Mouse (Mus musculus): Measurements from ENCODE around the gene Habp4. TPM values are rescaled to one million over a fixed set of nuclear protein-coding genes. Genes with fewer than 3 reads are reported as not detected.

Habp4 gene
- polyA plus RNA-seq, 1 experiment from 2014 or later = 28.4 TPM

DNA sequence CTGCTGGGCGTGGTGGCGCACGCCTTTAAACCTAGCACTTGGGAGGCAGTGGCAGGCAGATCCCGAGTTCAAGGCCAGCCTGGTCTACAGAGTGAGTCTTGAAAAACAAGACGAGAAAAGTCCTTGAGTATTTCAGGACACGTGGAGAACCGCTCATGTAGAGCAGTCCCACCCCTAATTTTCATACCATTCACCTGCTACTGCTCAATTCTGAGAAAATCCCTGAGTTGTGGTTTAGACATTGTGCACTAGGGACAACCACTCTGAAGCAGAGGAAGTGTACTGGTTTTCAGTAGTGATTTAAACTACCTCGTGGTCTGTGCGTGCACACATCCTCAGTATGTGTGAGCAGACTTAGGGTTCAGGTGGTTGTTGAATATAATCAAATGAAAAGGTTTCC, 24.0 kb downstream of the Habp4 start:
- H3K9ac ChIP-seq (replicated peaks; ENCODE audit: low read length) = no peak overlapping the region
- ATAC-seq (ENCODE audit: low FRiP score, low TSS enrichment) = no peak
- H3K27ac ChIP-seq (ENCODE audit: low read length) = no peak overlapping the region
- H3K27me3 ChIP-seq (ENCODE audit: insufficient read depth, low read length) = no peaks in the 10 kb centered on the region
- H3K4me1 ChIP-seq (ENCODE audit: insufficient read depth, low read length) = no peaks in the 10 kb centered on the region
- H3K36me3 ChIP-seq (ENCODE audit: insufficient read depth, low read length) = peaks cover 18% of the 10 kb centered on the region
- H3K4me2 ChIP-seq (replicated peaks; ENCODE audit: low read depth, low read length) = no peak overlapping the region
- WGBS = 91% methylated on average over 9 of the region's 9 CpGs
- no peaks in the 10 kb centered on the region for H3K9me3 ChIP-seq (ENCODE audit: low read length)
- no peak overlapping the region for H3K4me3 ChIP-seq (ENCODE audit: low read length)

DNA sequence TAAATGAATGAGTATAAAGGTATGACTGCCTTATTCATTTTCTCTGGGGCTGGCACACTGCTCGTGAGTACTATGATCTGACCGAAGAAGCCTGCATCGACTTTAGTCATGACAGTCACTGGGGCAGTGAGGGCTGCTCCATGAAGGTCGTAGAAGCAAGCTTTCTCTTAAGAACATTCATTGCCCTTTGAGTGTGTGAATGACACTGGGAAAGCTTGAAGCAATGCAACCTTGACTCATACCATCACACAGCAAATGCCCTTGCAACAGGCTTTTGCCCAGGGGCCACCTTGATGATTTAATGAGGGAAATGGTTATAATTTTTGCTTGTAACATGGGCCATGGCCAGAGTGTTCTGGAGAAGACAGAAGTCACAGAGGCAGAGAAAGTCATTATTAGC, 24.9 kb downstream of the Habp4 start:
- Histone ChIP-seq H3K9me3 (ENCODE audit: low read length) (no peaks in the 10 kb centered on the region), H3K27ac (ENCODE audit: low read length) (no peak overlapping the region), H3K4me3 (ENCODE audit: low read length) (no peak overlapping the region), H3K4me2 (replicated peaks; ENCODE audit: low read depth, low read length) (no peak overlapping the region), H3K36me3 (ENCODE audit: insufficient read depth, low read length) (peaks cover 18% of the 10 kb centered on the region), H3K9ac (replicated peaks; ENCODE audit: low read length) (no peak overlapping the region), H3K27me3 (ENCODE audit: insufficient read depth, low read length) (no peaks in the 10 kb centered on the region), H3K4me1 (ENCODE audit: insufficient read depth, low read length) (no peaks in the 10 kb centered on the region)
- WGBS = 90% methylated on average over 4 of the region's 4 CpGs
- no peak for ATAC-seq (ENCODE audit: low FRiP score, low TSS enrichment)

GRCm38 (mm10) chr13:64187065-64187464, 25.4 kb downstream of the Habp4 start:
- H3K4me3 ChIP-seq (ENCODE audit: low read length) = no peak overlapping the region
- H3K27me3 ChIP-seq (ENCODE audit: insufficient read depth, low read length) = no peaks in the 10 kb centered on the region
- no peaks in the 10 kb centered on the region for H3K4me1 ChIP-seq (ENCODE audit: insufficient read depth, low read length)
- H3K9me3 ChIP-seq (ENCODE audit: low read length) = no peaks in the 10 kb centered on the region
- 0 out of 2 replicates have a peak, but pooled peaks have one; percentile 42 for ATAC-seq (ENCODE audit: low FRiP score, low TSS enrichment)
- H3K4me2 ChIP-seq (replicated peaks; ENCODE audit: low read depth, low read length) = no peak overlapping the region
- no peak overlapping the region for H3K9ac ChIP-seq (replicated peaks; ENCODE audit: low read length)
- H3K27ac ChIP-seq (ENCODE audit: low read length) = no peak overlapping the region
- peaks cover 18% of the 10 kb centered on the region for H3K36me3 ChIP-seq (ENCODE audit: insufficient read depth, low read length)

DNA sequence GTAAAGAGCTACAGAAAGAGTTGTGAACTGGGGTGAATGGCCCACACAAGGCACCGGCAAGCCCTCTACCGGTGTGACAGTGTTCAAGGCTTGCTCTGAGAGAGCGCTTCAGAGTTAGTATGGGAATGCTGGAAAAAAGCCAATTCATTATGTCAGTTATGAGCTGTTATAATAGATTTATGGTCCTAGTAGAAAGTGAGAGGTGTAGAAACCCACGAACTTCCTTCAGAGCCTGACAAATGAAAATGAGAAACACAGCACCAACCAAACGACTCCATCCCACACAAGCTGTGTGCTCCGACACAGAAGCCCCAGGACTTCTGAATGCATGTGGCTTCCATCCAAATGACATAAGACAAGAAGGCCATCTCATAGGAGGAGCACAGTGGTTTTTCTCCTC, 36.3 kb downstream of the Habp4 start:
- Histone ChIP-seq H3K9ac (replicated peaks; ENCODE audit: low read length) (no peak overlapping the region), H3K4me2 (replicated peaks; ENCODE audit: low read depth, low read length) (no peak overlapping the region), H3K9me3 (ENCODE audit: low read length) (no peaks in the 10 kb centered on the region), H3K27ac (ENCODE audit: low read length) (no peak overlapping the region), H3K4me3 (ENCODE audit: low read length) (no peak overlapping the region), H3K27me3 (ENCODE audit: insufficient read depth, low read length) (no peaks in the 10 kb centered on the region), H3K4me1 (ENCODE audit: insufficient read depth, low read length) (no peaks in the 10 kb centered on the region), H3K36me3 (ENCODE audit: insufficient read depth, low read length) (peaks cover 4% of the 10 kb centered on the region; the same call in 1 of the 2 replicates)
- WGBS = 71% methylated on average over 6 of the region's 6 CpGs
- ATAC-seq (ENCODE audit: low FRiP score, low TSS enrichment) = no peak

DNA sequence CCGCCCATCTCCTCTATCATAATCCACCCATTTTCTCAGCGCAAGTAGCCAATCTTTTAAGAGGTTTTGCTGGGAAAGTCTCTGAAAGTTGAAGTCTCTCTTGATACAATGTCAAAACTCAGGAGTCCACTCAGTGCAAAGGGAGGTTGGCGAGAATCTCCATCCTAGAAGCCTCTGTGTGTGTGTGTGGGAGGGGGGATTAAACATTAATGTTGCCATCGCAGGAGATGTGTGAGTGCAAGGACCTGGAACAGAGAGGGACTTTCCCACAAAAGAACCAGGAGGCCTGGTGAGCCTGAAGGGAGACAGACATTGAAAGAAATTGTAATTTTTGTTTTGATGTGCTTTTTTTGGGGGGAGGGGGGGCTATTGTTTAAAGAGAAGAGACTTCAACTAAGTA, 36.7 kb downstream of the Habp4 start:
- Histone ChIP-seq H3K4me3 (ENCODE audit: low read length) (no peak overlapping the region), H3K27me3 (ENCODE audit: insufficient read depth, low read length) (no peaks in the 10 kb centered on the region), H3K4me1 (ENCODE audit: insufficient read depth, low read length) (no peaks in the 10 kb centered on the region), H3K4me2 (replicated peaks; ENCODE audit: low read depth, low read length) (no peak overlapping the region), H3K27ac (ENCODE audit: low read length) (no peak overlapping the region), H3K9ac (replicated peaks; ENCODE audit: low read length) (no peak overlapping the region), H3K36me3 (ENCODE audit: insufficient read depth, low read length) (peaks cover 4% of the 10 kb centered on the region; the same call in 1 of the 2 replicates), H3K9me3 (ENCODE audit: low read length) (no peaks in the 10 kb centered on the region)
- 80% methylated on average over 4 of the region's 4 CpGs for WGBS
- ATAC-seq (ENCODE audit: low FRiP score, low TSS enrichment) = peak; percentile 83; the same call in 1 of the 2 replicates

DNA sequence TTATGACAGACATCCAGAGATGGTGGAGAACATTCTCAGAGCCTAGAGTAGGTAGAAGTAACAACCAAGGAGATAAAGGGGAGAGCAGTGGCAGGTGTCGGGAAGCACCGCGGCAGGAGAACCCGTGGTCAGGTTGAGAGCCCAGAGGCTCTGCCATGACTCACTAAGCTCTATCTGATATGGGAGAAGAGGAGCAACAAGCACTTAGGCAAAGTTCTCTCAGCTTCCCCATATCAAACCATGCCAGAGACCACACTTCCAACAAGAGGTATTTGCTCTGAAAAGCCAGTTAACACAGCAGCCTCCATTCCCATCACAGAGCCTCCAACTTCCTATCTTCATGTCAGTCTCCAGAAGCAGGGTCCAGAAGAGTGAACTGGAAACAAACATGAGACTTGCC, 39.3 kb downstream of the Habp4 start:
- Histone ChIP-seq H3K9ac (replicated peaks; ENCODE audit: low read length) (no peak overlapping the region), H3K27ac (ENCODE audit: low read length) (no peak overlapping the region), H3K9me3 (ENCODE audit: low read length) (no peaks in the 10 kb centered on the region), H3K27me3 (ENCODE audit: insufficient read depth, low read length) (no peaks in the 10 kb centered on the region), H3K4me1 (ENCODE audit: insufficient read depth, low read length) (no peaks in the 10 kb centered on the region), H3K4me2 (replicated peaks; ENCODE audit: low read depth, low read length) (no peak overlapping the region), H3K36me3 (ENCODE audit: insufficient read depth, low read length) (peaks cover 2% of the 10 kb centered on the region; the same call in 1 of the 2 replicates), H3K4me3 (ENCODE audit: low read length) (no peak overlapping the region)
- ATAC-seq (ENCODE audit: low FRiP score, low TSS enrichment) = no peak
- WGBS = 93% methylated on average over 4 of the region's 4 CpGs

DNA sequence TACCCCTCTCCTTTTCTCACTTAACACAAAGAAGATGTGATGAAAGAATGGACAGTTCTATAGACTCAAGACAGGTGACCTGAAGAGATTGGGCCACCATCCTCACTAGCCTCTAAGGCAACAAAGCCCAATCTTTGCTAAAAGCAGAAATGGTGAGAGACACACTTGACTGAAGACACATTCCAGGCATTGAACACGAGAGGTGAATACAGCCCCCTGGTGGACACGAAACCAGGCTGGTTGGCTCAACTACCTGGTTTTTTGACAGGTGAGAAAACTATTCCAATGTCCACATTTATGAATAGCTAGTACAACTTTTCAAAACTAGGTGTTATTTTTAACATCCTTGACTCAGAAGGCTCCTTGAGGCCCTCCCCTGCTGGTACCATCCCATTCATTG, 43.1 kb downstream of the Habp4 start:
- no peaks in the 10 kb centered on the region for H3K36me3 ChIP-seq (ENCODE audit: insufficient read depth, low read length)
- H3K4me1 ChIP-seq (ENCODE audit: insufficient read depth, low read length) = no peaks in the 10 kb centered on the region
- H3K27me3 ChIP-seq (ENCODE audit: insufficient read depth, low read length) = no peaks in the 10 kb centered on the region
- no peak overlapping the region for H3K4me3 ChIP-seq (ENCODE audit: low read length)
- no peaks in the 10 kb centered on the region for H3K9me3 ChIP-seq (ENCODE audit: low read length)
- no peak overlapping the region for H3K9ac ChIP-seq (replicated peaks; ENCODE audit: low read length)
- no peak overlapping the region for H3K27ac ChIP-seq (ENCODE audit: low read length)
- no peak for ATAC-seq (ENCODE audit: low FRiP score, low TSS enrichment)
- no peak overlapping the region for H3K4me2 ChIP-seq (replicated peaks; ENCODE audit: low read depth, low read length)
- 66% methylated on average over 2 of the region's 2 CpGs for WGBS

GRCm38 (mm10) chr13:64205186-64205585, 43.6 kb downstream of the Habp4 start:
- ATAC-seq (ENCODE audit: low FRiP score, low TSS enrichment) = peak; percentile 72
- WGBS = 39% methylated on average over 2 of the region's 2 CpGs
- no peak overlapping the region for H3K4me2 ChIP-seq (replicated peaks; ENCODE audit: low read depth, low read length)

DNA sequence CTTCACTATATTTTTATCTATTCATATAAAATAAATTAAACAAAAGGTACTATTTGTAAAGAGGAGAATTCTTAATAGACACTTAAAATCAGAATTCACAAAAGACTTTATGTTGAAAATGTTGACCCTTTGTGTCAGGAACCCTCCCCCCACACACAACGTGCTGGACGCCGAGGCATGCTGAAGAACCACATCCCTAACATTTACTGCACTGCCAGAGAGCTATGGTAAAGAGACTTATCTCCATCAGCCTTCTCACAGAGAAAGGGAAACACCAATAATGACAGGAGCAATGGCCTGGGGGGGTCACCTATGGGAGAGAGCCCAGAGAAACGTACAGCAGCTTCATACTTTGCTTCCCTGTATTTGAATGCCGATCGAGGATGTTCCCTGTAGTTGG, 46.5 kb downstream of the Habp4 start:
- Histone ChIP-seq H3K9ac (replicated peaks; ENCODE audit: low read length) (no peak overlapping the region), H3K4me3 (ENCODE audit: low read length) (no peak overlapping the region), H3K4me2 (replicated peaks; ENCODE audit: low read depth, low read length) (no peak overlapping the region), H3K27me3 (ENCODE audit: insufficient read depth, low read length) (no peaks in the 10 kb centered on the region), H3K9me3 (ENCODE audit: low read length) (no peaks in the 10 kb centered on the region), H3K4me1 (ENCODE audit: insufficient read depth, low read length) (no peaks in the 10 kb centered on the region), H3K27ac (ENCODE audit: low read length) (no peak overlapping the region), H3K36me3 (ENCODE audit: insufficient read depth, low read length) (no peaks in the 10 kb centered on the region)
- 86% methylated on average over 6 of the region's 6 CpGs for WGBS
- no peak for ATAC-seq (ENCODE audit: low FRiP score, low TSS enrichment)

More at GRCm38 (mm10) chr13:64205186-64205585, 43.6 kb downstream of the Habp4 start:
- H3K4me3 ChIP-seq (ENCODE audit: low read length) = no peak overlapping the region
- H3K9me3 ChIP-seq (ENCODE audit: low read length) = no peaks in the 10 kb centered on the region
- H3K9ac ChIP-seq (replicated peaks; ENCODE audit: low read length) = no peak overlapping the region
- no peaks in the 10 kb centered on the region for H3K27me3 ChIP-seq (ENCODE audit: insufficient read depth, low read length)
- H3K4me1 ChIP-seq (ENCODE audit: insufficient read depth, low read length) = no peaks in the 10 kb centered on the region
- no peaks in the 10 kb centered on the region for H3K36me3 ChIP-seq (ENCODE audit: insufficient read depth, low read length)
- no peak overlapping the region for H3K27ac ChIP-seq (ENCODE audit: low read length)

GRCm38 (mm10) chr13:64211995-64212603, 50.5 kb downstream of the Habp4 start:
- no peaks in the 10 kb centered on the region for H3K27me3 ChIP-seq (ENCODE audit: insufficient read depth, low read length)
- ATAC-seq (ENCODE audit: low FRiP score, low TSS enrichment) = no peak
- H3K36me3 ChIP-seq (ENCODE audit: insufficient read depth, low read length) = no peaks in the 10 kb centered on the region
- no peak overlapping the region for H3K4me3 ChIP-seq (ENCODE audit: low read length)
- H3K4me1 ChIP-seq (ENCODE audit: insufficient read depth, low read length) = no peaks in the 10 kb centered on the region
- no peak overlapping the region for H3K4me2 ChIP-seq (replicated peaks; ENCODE audit: low read depth, low read length)
- no peak overlapping the region for H3K27ac ChIP-seq (ENCODE audit: low read length)
- no peaks in the 10 kb centered on the region for H3K9me3 ChIP-seq (ENCODE audit: low read length)
- H3K9ac ChIP-seq (replicated peaks; ENCODE audit: low read length) = no peak overlapping the region
- WGBS = 83% methylated on average over 5 of the region's 5 CpGs
